Comparison of ENCODE assay signal across 8 mouse cellular contexts in genomic region chr10:21992834-21993514, GRCm38 (mm10).
DNase-seq lines count a peak whose midpoint lies in the region; ATAC-seq lines count a peak whose summit lies in the region.

No protein-coding gene starts in this region.

- peak overlapping the region; percentile 21; the same call in 1 of the 2 replicates for H3K9ac ChIP-seq in hindbrain, embryonic 14.5 days

- under 1% methylated on average over 30 of the region's 30 CpGs for WGBS in hindbrain, embryonic 14.5 days

- peaks cover 4% of the 10 kb centered on the region; the same call in 1 of the 2 replicates for H3K4me1 ChIP-seq in hindbrain, embryonic 14.5 days (replicated peaks; ENCODE audit: control insufficient read depth, insufficient read depth, low read length)

- H3K27ac ChIP-seq in hindbrain, embryonic 14.5 days = no peak overlapping the region

- H3K9me3 ChIP-seq in hindbrain, embryonic 14.5 days (ENCODE audit: control insufficient read depth, low read length) = no peaks in the 10 kb centered on the region

- ATAC-seq in hindbrain, embryonic 14.5 days (ENCODE audit: low FRiP score) = peak; percentile 57
- peak; percentile 57 for ATAC-seq in megakaryocyte, adult 5-6 weeks (ENCODE audit: poor library complexity, severe bottlenecking)

- peak overlapping the region; percentile 56 for H3K4me3 ChIP-seq in hindbrain, embryonic 14.5 days (replicated peaks; ENCODE audit: low read length)

- peaks cover 13% of the 10 kb centered on the region; the same call in 1 of the 2 replicates for H3K27me3 ChIP-seq in hindbrain, embryonic 14.5 days (ENCODE audit: control insufficient read depth, insufficient read depth, low read length)

- peak; percentile 79 for DNase-seq in R1 (ENCODE audit: low read depth, low spot score)
- DNase-seq in cerebellum, postnatal 10 days = peak; percentile 95
- peak; percentile 72 to 73 for DNase-seq in frontal cortex, postnatal 36 days (ENCODE audit: low spot score in 2 of 2)
- peak; percentile 76 for DNase-seq in hindbrain, embryonic 14.5 days (ENCODE audit: low spot score)
- peak; percentile 63 to 68 for DNase-seq in left cerebral cortex, adult 8-10 months (ENCODE audit: low spot score in 2 of 2)
- peak; percentile 82 for DNase-seq in right cerebral cortex, postnatal 14 days
- DNase-seq in urinary bladder, postnatal 25 days (ENCODE audit: low spot score) = peak; percentile 70

- H3K4me2 ChIP-seq in hindbrain, embryonic 14.5 days (replicated peaks) = peak overlapping the region; percentile 99

- H3K36me3 ChIP-seq in hindbrain, embryonic 14.5 days (replicated peaks; ENCODE audit: control insufficient read depth, insufficient read depth) = peaks cover 23% of the 10 kb centered on the region
